ENCODE assay signal across 8 mouse cellular contexts in the genomic region with DNA sequence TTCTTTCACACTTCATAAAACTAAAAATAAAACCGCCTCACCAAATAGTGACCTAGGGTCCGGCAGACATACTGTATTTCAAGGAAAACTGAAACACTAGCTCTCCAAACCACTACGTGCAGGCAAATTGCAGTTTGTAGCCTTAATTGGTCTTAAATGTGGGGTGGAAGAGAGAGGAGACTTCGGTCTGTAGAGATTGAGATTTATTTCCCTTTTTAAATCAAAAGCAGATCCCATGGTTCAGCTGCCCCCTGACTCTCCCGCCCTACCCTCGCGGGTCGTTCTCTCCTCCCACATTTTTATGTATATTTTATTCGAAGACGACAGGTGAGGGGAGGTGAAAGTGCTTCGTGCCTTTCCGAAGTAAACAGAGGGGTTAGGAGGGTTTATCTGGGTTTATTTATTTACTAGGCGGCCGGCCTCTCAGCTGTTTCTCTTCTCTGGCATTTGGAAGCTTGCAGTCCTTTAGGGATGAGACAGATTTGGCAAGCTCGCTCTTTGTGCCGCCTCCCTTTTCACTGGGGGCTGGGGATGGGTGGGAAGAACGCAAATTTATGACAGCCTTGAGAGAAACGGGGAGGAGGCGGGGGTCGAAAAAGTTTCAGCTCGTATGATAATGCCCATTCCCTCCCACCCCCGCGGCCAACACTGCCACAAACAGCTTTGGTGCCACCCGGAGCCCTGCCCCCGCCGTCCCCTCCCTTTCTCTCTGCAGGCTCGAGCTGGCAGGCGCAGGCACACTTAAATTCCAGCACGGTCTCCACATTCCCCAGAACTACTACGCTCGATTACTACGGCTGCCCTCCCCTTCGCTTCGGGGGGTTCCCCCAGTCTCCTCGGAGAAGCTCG. TPM values are rescaled to one million over a fixed set of nuclear protein-coding genes. Genes with fewer than 3 reads are reported as not detected.
DNase-seq lines count a peak whose midpoint lies in the region; ATAC-seq and TF ChIP-seq lines count a peak whose summit lies in the region.

No protein-coding gene starts in this region.

- peak overlapping the region; percentile 97 for H3K4me2 ChIP-seq in intestine, embryonic 16.5 days (ENCODE audit: low read depth, low read length)

- peak overlapping the region; percentile 72 for H3K4me3 ChIP-seq in cerebellum, adult 2 months (replicated peaks; ENCODE audit: insufficient read depth, low read depth, low read length)
- peak overlapping the region; percentile 78 for H3K4me3 ChIP-seq in intestine, embryonic 16.5 days (ENCODE audit: low read length)

- H3K27me3 ChIP-seq in cerebellum, adult 2 months (ENCODE audit: control insufficient read depth, insufficient read depth, low read length), result no peaks in the 10 kb centered on the region
- H3K27me3 ChIP-seq in intestine, embryonic 16.5 days (replicated peaks; ENCODE audit: control insufficient read depth, insufficient read depth, low read length), result no peaks in the 10 kb centered on the region

- H3K36me3 ChIP-seq in intestine, embryonic 16.5 days (ENCODE audit: control insufficient read depth, insufficient read depth, low read length), result no peaks in the 10 kb centered on the region

- TF ChIP-seq POLR2A in cerebellum, adult 2 months (IDR thresholded peaks at IDR 0.05; ENCODE audit: borderline replicate concordance, insufficient read depth, low read length), result no peak

- no peaks in the 10 kb centered on the region; the same call in 1 of the 2 replicates for H3K4me1 ChIP-seq in cerebellum, adult 2 months (ENCODE audit: control insufficient read depth, insufficient read depth, low read length)
- peaks cover 4% of the 10 kb centered on the region for H3K4me1 ChIP-seq in intestine, embryonic 16.5 days (ENCODE audit: control insufficient read depth, insufficient read depth, low read length)

- H3K27ac ChIP-seq in cerebellum, adult 2 months (ENCODE audit: insufficient read depth, low read length), result peak overlapping the region; percentile 97
- peak overlapping the region; percentile 95 for H3K27ac ChIP-seq in intestine, embryonic 16.5 days (ENCODE audit: low read length)

- WGBS in cerebellum, adult 2 months, result 1% methylated on average over 36 of the region's 36 CpGs
- WGBS in intestine, embryonic 16.5 days, result 2% methylated on average over 36 of the region's 36 CpGs

- peak; percentile 55 for ATAC-seq in intestine, embryonic 16.5 days
- peak; percentile 12; the same call in 1 of the 2 replicates for ATAC-seq in megakaryocyte-erythroid progenitor cell, adult 5-6 weeks (replicated peaks; ENCODE audit: low FRiP score, low TSS enrichment, poor library complexity, severe bottlenecking)

- no peak for DNase-seq in cerebellum, adult 2 months
- no peak for DNase-seq in cerebellum, adult 11 months
- DNase-seq in thymus, postnatal 25 days, result peak; percentile 5
- no peak for DNase-seq in thymus, adult 18-20 months
- peak; percentile 23 for DNase-seq in yolk sac, embryonic 10.5 days (ENCODE audit: low spot score)
- DNase-seq in layer of hippocampus, postnatal 10 days (ENCODE audit: low spot score in 2 of 2), result no peak

- no peak for TF ChIP-seq CTCF in cerebellum, adult 2 months (IDR thresholded peaks at IDR 0.05; ENCODE audit: borderline replicate concordance, insufficient read depth, low read depth, low read length)

- H3K9me3 ChIP-seq in intestine, embryonic 16.5 days (ENCODE audit: control insufficient read depth, low read length), result no peaks in the 10 kb centered on the region

- H3K9ac ChIP-seq in intestine, embryonic 16.5 days (ENCODE audit: low read depth, low read length), result peak overlapping the region; percentile 70

RNA-seq across cellular contexts. Expression of a gene that starts 0.7 kb away (rescaled TPM):
- 136 and 145 TPM in 2 replicates for polyA plus RNA-seq in cerebellum, adult 2 months (2012; rRNA removed)
- polyA plus RNA-seq in intestine, embryonic 16.5 days (2015; fragmentation: Nextera tagmentation; extraction: Ambion mirVana), result 29.4 and 29.6 TPM in 2 replicates
- total RNA-seq in megakaryocyte-erythroid progenitor cell, adult 5-6 weeks (2014; fragmentation: Nextera tagmentation), result 38.6 and 42.1 TPM in 2 replicates
- 37.5 and 48.5 TPM in 2 replicates for total RNA-seq in megakaryocyte-erythroid progenitor cell, adult 5-6 weeks (2017)
- 100 to 1,000 TPM; 150 to 169 TPM for total RNA-seq in layer of hippocampus, postnatal 10 days (2021)

Comparison
In these comparisons a context has a peak if more than half of its experiments do, and no peak if none do; other contexts are left out.
1. DNase-seq: peak in thymus, postnatal 25 days (single experiment) and yolk sac, embryonic 10.5 days (single experiment); none in cerebellum, adult 2 months (0 of 2), cerebellum, adult 11 months (single experiment), thymus, adult 18-20 months (0 of 2) and layer of hippocampus, postnatal 10 days (0 of 2).